Mouse (Mus musculus) adipocyte (in vitro differentiated cells): ENCODE measurements at regions not wholly inside any gene's neighbourhood (a gene's known extent, or its start where the extent isn't known, plus 50 kb on each side); places are given as distances from the start of the nearest gene placed in this dataset.

Source experiments
- DNase-seq: peaks from one replicate; pipeline ENCODE4 v3.0.0-alpha.2; 2016; ENCODE audit warnings: low spot score

GRCm38 (mm10) chr11:56290651-56291578 is 250.1 kb upstream of the Nmur2 start:
- peak; percentile 48 for DNase-seq

GRCm38 (mm10) chr11:56285575-56286260 is 244.9 kb upstream of the Nmur2 start:
- DNase-seq = no peak

- DNase-seq = no peak
Measured at GRCm38 (mm10) chr11:56281201-56281600, 240.4 kb upstream of the Nmur2 start.

- DNase-seq = peak; percentile 11
Measured at GRCm38 (mm10) chr11:56280216-56280615, 239.4 kb upstream of the Nmur2 start.

- peak; percentile 12 for DNase-seq
Measured at GRCm38 (mm10) chr11:56269915-56270493, 229.2 kb upstream of the Nmur2 start.

- no peak for DNase-seq
Measured at GRCm38 (mm10) chr11:56262726-56263125, 221.9 kb upstream of the Nmur2 start.

- no peak for DNase-seq
Measured at GRCm38 (mm10) chr11:56256356-56256755, 215.5 kb upstream of the Nmur2 start.

- DNase-seq = peak; percentile 17
Measured at GRCm38 (mm10) chr11:56254437-56254836, 213.6 kb upstream of the Nmur2 start.

- DNase-seq = no peak
Measured at GRCm38 (mm10) chr11:56247333-56247823, 206.6 kb upstream of the Nmur2 start.

- no peak for DNase-seq
Measured at GRCm38 (mm10) chr11:56246549-56247332, 205.9 kb upstream of the Nmur2 start.

GRCm38 (mm10) chr11:56244951-56245350 is 204.1 kb upstream of the Nmur2 start:
- no peak for DNase-seq

- no peak for DNase-seq
Measured at GRCm38 (mm10) chr11:56243447-56243846, 202.6 kb upstream of the Nmur2 start.

GRCm38 (mm10) chr11:56238745-56239144 is 197.9 kb upstream of the Nmur2 start:
- no peak for DNase-seq

GRCm38 (mm10) chr11:56224999-56225398 is 184.2 kb upstream of the Nmur2 start:
- peak; percentile 6 for DNase-seq

- no peak for DNase-seq
Measured at GRCm38 (mm10) chr11:56215706-56216105, 174.9 kb upstream of the Nmur2 start.

- DNase-seq = no peak
Measured at GRCm38 (mm10) chr11:56201844-56202243, 161.0 kb upstream of the Nmur2 start.

- DNase-seq = no peak
Measured at GRCm38 (mm10) chr11:56195316-56195715, 154.5 kb upstream of the Nmur2 start.

- DNase-seq = no peak
Measured at GRCm38 (mm10) chr11:56193426-56193825, 152.6 kb upstream of the Nmur2 start.

- no peak for DNase-seq
Measured at GRCm38 (mm10) chr11:56173895-56174294, 133.1 kb upstream of the Nmur2 start.

- no peak for DNase-seq
Measured at GRCm38 (mm10) chr11:56173246-56173645, 132.4 kb upstream of the Nmur2 start.

- DNase-seq = no peak
Measured at GRCm38 (mm10) chr11:56169576-56169975, 128.8 kb upstream of the Nmur2 start.

GRCm38 (mm10) chr11:56166849-56167248 is 126.0 kb upstream of the Nmur2 start:
- no peak for DNase-seq
